Mouse (Mus musculus) layer of hippocampus, adult 2 months (tissue): ENCODE measurements around the gene Adamtsl2. TPM values are rescaled to one million over a fixed set of nuclear protein-coding genes. Genes with fewer than 3 reads are reported as not detected.
A peak's percentile ranks its signal among the peaks of the same experiment; 100 is the strongest.

Experiments used
- DNase-seq, 2 experiments: peaks; one replicate each; pipeline ENCODE4 v3.0.0; 2022; ENCODE audit warnings: low spot score in 2 of 2
- H3K27ac ChIP-seq: fragments of 200-600 bp; 2 replicates; pipeline ENCODE4 v1.8.1; 2022
- H3K4me3 ChIP-seq: fragments of 200-600 bp; 2 replicates; pipeline ENCODE4 v1.8.1; 2022; ENCODE audit warnings: mild to moderate bottlenecking
- CTCF ChIP-seq: fragments of 200-600 bp; conservative IDR thresholded peaks from 2 replicates; pipeline ENCODE4 v1.8.1; 2022; ENCODE audit warnings: antibody characterized with exemption, mild to moderate bottlenecking, moderate library complexity
- total RNA-seq, 2 experiments: library from RNA; stranded (reverse); gene quantifications; 2 replicates each; pipeline ENCODE4 v1.2.3; 2021

Gene Adamtsl2
- total RNA-seq, 2 experiments from 2014 or later = 12.8 to 18.1 TPM

DNA sequence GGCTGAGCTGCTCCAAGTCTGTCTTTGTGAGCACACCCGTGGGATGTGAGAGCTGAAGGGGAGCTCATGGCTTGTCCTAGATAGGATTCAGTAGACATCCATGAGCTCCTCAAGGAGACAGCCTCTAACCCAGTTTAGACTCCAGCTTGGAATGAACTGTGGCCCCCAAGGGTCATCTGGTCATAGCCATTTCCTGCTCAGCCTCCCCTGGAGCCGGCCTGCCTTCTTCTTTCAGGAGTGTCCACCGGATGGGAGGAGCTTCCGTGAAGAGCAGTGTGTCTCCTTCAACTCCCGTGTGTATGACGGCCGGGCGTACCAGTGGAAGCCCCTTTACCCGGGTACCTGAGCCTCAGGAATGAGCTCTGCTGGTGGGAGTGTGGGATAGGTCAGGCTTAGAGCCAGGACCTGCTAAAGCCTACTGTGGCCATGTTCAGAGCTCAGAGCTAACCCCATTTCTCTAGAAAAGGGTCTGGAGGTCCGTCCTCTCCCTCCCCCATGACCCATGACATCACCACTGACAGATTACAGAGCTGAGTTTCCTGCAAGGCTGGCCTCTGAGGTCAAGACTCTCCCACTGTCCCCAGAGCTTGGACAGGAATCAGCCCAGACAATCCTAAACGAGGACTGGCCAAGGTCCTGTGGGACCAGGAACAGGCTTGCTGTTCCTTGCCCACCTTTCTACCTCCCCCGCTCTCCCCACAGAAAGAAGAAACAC, 4.7 kb downstream of the Adamtsl2 start:
- Histone ChIP-seq H3K27ac (no peak overlapping the region), H3K4me3 (no peak overlapping the region)
- no peak for TF ChIP-seq CTCF
- DNase-seq = no peak

DNA sequence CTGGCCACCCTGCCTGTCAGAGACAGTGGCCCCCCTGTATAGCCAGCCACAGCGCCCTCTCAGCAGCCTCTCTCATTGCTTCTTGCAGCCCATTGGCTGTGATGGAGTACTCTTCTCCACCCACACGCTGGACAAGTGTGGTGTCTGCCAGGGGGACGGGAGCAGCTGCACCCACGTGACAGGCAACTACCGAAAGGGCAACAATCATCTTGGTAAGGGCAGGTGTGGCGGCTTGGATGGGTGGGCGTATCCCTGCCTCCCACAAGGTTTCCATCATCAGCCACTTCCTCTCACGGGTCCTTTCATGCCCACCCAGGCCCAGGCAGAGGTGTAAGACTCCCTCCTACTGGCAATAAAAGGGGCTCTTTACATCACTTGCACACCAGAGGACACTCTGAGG, 5.8 kb downstream of the Adamtsl2 start:
- Histone ChIP-seq H3K4me3 (no peak overlapping the region), H3K27ac (no peak overlapping the region)
- TF ChIP-seq CTCF = no peak
- no peak for DNase-seq

- DNase-seq = no peak
- Histone ChIP-seq H3K27ac (no peak overlapping the region), H3K4me3 (no peak overlapping the region)
- TF ChIP-seq CTCF = no peak
Observed at GRCm38 (mm10) chr2:27085801-27086200, 6.6 kb downstream of the Adamtsl2 start.

GRCm38 (mm10) chr2:27086483-27087010, 7.4 kb downstream of the Adamtsl2 start:
- Histone ChIP-seq H3K27ac (no peak overlapping the region), H3K4me3 (no peak overlapping the region)
- no peak for TF ChIP-seq CTCF
- no peak for DNase-seq

DNA sequence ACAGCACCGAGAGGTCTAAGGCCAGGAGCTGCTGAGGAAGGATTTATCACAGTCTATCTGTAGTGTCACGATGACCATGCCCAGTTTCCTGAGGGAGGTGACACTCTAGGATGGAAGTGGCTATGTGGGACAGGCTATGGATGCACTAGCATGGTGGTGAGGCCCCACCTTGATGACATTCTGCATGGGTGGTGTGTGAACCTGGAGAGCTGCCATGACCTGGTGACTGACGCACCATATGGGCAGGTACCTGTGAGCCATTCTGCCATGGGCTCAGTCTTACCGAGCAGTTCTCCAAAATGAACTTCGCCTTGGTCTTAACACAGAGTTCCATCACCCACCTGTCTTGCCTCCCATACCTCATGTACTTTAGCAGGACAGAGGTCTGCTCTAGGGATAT, 8.4 kb downstream of the Adamtsl2 start:
- Histone ChIP-seq H3K4me3 (no peak overlapping the region), H3K27ac (no peak overlapping the region)
- no peak for DNase-seq
- no peak for TF ChIP-seq CTCF

- no peak for DNase-seq
- no peak for TF ChIP-seq CTCF
- H3K4me3 ChIP-seq = no peak overlapping the region
- peak overlapping the region; percentile 51; the same call in 1 of the 2 replicates for H3K27ac ChIP-seq
Observed at GRCm38 (mm10) chr2:27088071-27088644, 9.0 kb downstream of the Adamtsl2 start.

DNA sequence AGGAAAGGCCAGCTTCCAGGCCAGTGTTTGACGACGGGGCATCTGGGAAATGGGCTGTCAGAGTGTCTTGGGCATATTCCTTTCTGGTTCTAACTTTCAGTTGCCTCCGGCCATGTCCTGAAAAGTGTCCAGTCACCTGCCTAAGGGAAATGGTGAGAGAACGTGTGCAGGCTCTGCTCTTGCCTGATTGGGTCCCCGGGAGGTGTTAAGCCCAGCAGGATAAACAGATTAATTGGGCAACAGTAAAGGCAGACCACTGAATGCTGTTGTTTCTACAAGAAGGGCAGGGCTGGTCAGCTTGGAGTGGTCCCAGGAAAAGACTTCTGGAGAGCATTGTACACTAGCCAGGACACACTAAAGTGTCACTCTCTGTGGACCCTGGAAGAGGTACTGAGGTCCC, 9.5 kb downstream of the Adamtsl2 start:
- Histone ChIP-seq H3K4me3 (no peak overlapping the region), H3K27ac (peak overlapping the region; percentile 51; the same call in 1 of the 2 replicates)
- no peak for DNase-seq
- TF ChIP-seq CTCF = no peak

DNA sequence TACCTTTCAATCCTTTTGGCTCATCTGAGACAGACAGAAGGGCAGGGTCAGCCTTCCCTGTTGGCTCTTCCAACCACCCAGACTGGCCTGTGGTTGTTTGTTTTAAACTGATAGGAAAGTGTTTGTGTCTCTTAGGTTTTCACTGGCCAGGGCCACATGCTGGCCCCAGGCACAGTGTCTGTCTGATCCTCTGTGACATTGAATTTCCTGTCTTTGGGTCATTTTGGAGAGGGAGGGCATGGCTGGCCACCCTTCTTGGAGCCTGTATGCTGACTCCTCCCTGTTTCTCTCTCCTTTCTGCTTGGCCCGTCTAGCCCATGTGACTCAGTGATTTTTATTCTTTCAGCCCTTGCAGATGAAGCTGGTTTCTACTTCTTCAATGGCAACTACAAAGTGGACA, 10.1 kb downstream of the Adamtsl2 start:
- no peak for DNase-seq
- no peak overlapping the region for H3K4me3 ChIP-seq
- TF ChIP-seq CTCF = no peak
- H3K27ac ChIP-seq = no peak overlapping the region

GRCm38 (mm10) chr2:27095178-27095577, 16.0 kb downstream of the Adamtsl2 start:
- TF ChIP-seq CTCF = no peak
- H3K27ac ChIP-seq = no peak overlapping the region
- H3K4me3 ChIP-seq = no peak overlapping the region
- no peak for DNase-seq

DNA sequence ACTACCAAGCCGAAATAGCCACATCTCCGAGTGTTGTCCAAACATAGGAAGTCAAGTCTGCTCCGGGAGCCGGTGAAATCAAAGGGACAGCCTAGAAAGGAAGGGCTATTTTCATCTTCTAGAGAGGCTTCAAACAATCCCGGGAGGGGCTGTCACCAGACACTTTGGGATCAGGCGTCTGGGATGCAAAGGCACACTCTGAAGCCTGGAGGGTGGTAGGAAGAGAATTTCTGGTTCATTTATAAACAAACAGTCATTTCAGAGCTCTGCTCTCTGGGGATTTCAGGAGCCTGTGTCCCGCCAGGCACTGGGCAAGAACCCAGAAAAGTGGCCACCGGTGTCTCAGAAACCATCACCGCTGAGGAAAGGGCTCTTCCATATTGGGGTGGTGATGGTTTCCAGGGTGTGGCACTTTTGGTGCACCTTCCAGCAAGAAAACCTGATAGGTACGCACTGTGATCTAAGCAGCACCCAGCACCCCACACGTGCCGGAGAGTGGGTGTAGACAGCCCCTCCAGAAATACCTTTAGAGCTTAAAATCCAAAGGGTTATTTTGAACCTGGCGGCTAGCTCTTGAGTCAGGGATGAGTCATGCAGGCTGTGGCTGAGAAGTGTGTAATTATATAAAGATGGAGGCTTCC, 17.3 kb downstream of the Adamtsl2 start:
- H3K4me3 ChIP-seq = no peak overlapping the region
- peak overlapping the region; percentile 67; the same call in 1 of the 2 replicates for H3K27ac ChIP-seq
- DNase-seq = no peak
- TF ChIP-seq CTCF = no peak

DNA sequence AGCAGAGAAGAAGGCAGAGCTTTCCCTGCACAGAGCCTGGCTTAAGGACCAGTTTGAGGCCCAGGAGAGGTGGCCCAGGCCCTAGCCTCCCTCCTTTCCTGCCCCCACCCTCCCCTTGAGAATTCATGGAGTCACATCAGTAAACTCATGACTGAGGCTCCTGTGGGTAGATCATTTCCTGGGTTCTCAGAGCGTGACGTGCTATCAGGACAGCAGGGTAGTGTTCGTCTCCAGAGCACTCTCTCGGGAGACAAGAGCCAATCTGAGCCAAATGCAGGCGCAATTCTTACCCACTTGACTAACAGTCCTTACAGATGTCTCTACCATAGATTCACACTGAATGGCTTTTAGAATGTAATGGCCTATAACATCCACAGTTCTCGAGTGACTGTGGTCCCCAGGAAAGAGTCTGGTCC, 18.1 kb downstream of the Adamtsl2 start:
- Histone ChIP-seq H3K4me3 (no peak overlapping the region), H3K27ac (peak overlapping the region; percentile 67; the same call in 1 of the 2 replicates)
- no peak for TF ChIP-seq CTCF
- DNase-seq = no peak

DNA sequence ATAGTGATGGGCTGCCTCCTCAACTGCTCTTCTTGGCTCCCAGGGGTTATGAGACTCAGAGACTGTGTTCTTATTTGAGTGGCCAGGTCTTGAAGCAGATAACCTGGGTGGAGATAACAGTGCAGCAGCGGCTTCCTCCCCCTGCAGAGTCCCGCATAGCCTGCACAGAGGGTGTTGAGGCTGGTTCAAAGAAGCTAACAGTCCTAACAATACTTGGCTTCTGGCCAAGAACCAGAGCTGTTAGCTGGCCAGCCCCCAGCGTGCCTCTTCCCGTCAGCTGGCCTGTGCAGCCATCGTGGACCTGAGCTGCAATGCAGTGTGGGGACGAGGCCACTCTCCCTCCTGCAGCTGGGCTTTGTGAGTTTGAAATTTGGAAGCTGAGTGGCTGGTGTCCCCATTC, 18.6 kb downstream of the Adamtsl2 start:
- Histone ChIP-seq H3K27ac (peak overlapping the region; percentile 67; the same call in 1 of the 2 replicates), H3K4me3 (no peak overlapping the region)
- TF ChIP-seq CTCF = no peak
- DNase-seq = peak in 1 of 2 experiments; percentile 33

DNA sequence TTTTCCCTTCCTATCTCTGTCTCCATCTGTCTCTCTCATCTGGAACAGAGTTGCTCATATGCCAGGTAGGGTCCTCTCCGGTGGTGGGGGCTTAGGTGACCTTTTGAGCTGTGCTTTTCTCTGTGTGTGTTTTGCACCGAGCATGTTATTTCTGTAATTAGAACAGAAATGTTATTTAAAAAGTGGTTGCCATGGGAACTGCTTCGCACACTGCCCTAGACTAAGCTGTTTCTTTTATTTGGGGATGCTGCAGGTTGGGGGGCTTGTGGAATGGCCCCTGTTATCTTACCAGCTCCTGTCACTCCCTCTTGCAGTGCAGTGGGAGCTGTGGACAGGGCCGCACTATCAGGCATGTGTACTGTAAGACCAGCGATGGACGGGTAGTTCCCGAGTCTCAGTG, 24.4 kb downstream of the Adamtsl2 start:
- peak overlapping the region; percentile 25; the same call in 1 of the 2 replicates for H3K4me3 ChIP-seq
- peak overlapping the region; percentile 91 for H3K27ac ChIP-seq
- peak in 1 of 2 experiments; percentile 26 for DNase-seq
- no peak for TF ChIP-seq CTCF
